Mouse (Mus musculus): ENCODE data around the gene Omt2b. TPM values are rescaled to one million over a fixed set of nuclear protein-coding genes. Genes with fewer than 3 reads are reported as not detected.
"Not testable (repeated sequence)": the region's sequence is repeated elsewhere in the genome, so short reads cannot be mapped to it uniquely, and the experiment has no call there.

The Omt2b gene
- polyA plus RNA-seq (2011; ENCODE audit: insufficient read length, low read depth, missing spikeins) = not detected in 2 replicates

- H3K4me1 ChIP-seq (ENCODE audit: control insufficient read depth, insufficient read depth, low read length); H3K4me3 ChIP-seq (ENCODE audit: insufficient read depth, low read length); H3K27ac ChIP-seq (ENCODE audit: insufficient read depth, low read length): not testable (repeated sequence)
Observed at GRCm38 (mm10) chr9:78327289-78327688, at the start of gene Omt2b. Omt2b (plus strand) TSS chr9:78327589.

GRCm38 (mm10) chr9:78282002-78282711 lies 45.2 kb upstream of the Omt2b start:
- H3K4me3 ChIP-seq (ENCODE audit: insufficient read depth, low read length); H3K4me1 ChIP-seq (ENCODE audit: control insufficient read depth, insufficient read depth, low read length); H3K27ac ChIP-seq (ENCODE audit: insufficient read depth, low read length): not testable (repeated sequence)

GRCm38 (mm10) chr9:78289063-78289462 lies 38.3 kb upstream of the Omt2b start:
- H3K4me3 ChIP-seq (ENCODE audit: insufficient read depth, low read length); H3K27ac ChIP-seq (ENCODE audit: insufficient read depth, low read length); H3K4me1 ChIP-seq (ENCODE audit: control insufficient read depth, insufficient read depth, low read length): not testable (repeated sequence)

- not testable (repeated sequence) for H3K4me1 ChIP-seq (ENCODE audit: control insufficient read depth, insufficient read depth, low read length); H3K4me3 ChIP-seq (ENCODE audit: insufficient read depth, low read length); H3K27ac ChIP-seq (ENCODE audit: insufficient read depth, low read length)
Observed at GRCm38 (mm10) chr9:78289723-78290122, 37.7 kb upstream of the Omt2b start, which contains the start of gene Gm10639. Gm10639 (plus strand) TSS chr9:78289923.

GRCm38 (mm10) chr9:78292462-78292861 lies 34.9 kb upstream of the Omt2b start:
- not testable (repeated sequence) for H3K27ac ChIP-seq (ENCODE audit: insufficient read depth, low read length); H3K4me3 ChIP-seq (ENCODE audit: insufficient read depth, low read length); H3K4me1 ChIP-seq (ENCODE audit: control insufficient read depth, insufficient read depth, low read length)

- not testable (repeated sequence) for H3K27ac ChIP-seq (ENCODE audit: insufficient read depth, low read length); H3K4me3 ChIP-seq (ENCODE audit: insufficient read depth, low read length); H3K4me1 ChIP-seq (ENCODE audit: control insufficient read depth, insufficient read depth, low read length)
Observed at GRCm38 (mm10) chr9:78293683-78294082, 33.7 kb upstream of the Omt2b start.

GRCm38 (mm10) chr9:78294781-78295180 lies 32.6 kb upstream of the Omt2b start:
- H3K4me3 ChIP-seq (ENCODE audit: insufficient read depth, low read length); H3K27ac ChIP-seq (ENCODE audit: insufficient read depth, low read length); H3K4me1 ChIP-seq (ENCODE audit: control insufficient read depth, insufficient read depth, low read length): not testable (repeated sequence)

- not testable (repeated sequence) for H3K4me1 ChIP-seq (ENCODE audit: control insufficient read depth, insufficient read depth, low read length); H3K4me3 ChIP-seq (ENCODE audit: insufficient read depth, low read length); H3K27ac ChIP-seq (ENCODE audit: insufficient read depth, low read length)
- TF ChIP-seq CTCF (IDR thresholded peaks at IDR 0.05; ENCODE audit: borderline replicate concordance, insufficient read depth, low read length) = 0 out of 2 replicates have a peak, but pooled peaks have one; percentile 16
Observed at GRCm38 (mm10) chr9:78296089-78296488, 31.3 kb upstream of the Omt2b start.

GRCm38 (mm10) chr9:78298232-78298631 lies 29.2 kb upstream of the Omt2b start:
- Histone ChIP-seq H3K4me3 (ENCODE audit: insufficient read depth, low read length) (no peak overlapping the region), H3K4me1 (ENCODE audit: control insufficient read depth, insufficient read depth, low read length) (no peaks in the 10 kb centered on the region), H3K27ac (ENCODE audit: insufficient read depth, low read length) (no peak overlapping the region)
- TF ChIP-seq CTCF (IDR thresholded peaks at IDR 0.05; ENCODE audit: borderline replicate concordance, insufficient read depth, low read length) (no peak), POLR2A (IDR thresholded peaks at IDR 0.05; ENCODE audit: low read depth, low read length) (no peak)

GRCm38 (mm10) chr9:78299143-78299542 lies 28.2 kb upstream of the Omt2b start:
- H3K4me1 ChIP-seq (ENCODE audit: control insufficient read depth, insufficient read depth, low read length); H3K27ac ChIP-seq (ENCODE audit: insufficient read depth, low read length); H3K4me3 ChIP-seq (ENCODE audit: insufficient read depth, low read length): not testable (repeated sequence)

GRCm38 (mm10) chr9:78308122-78308521 lies 19.3 kb upstream of the Omt2b start:
- not testable (repeated sequence) for H3K27ac ChIP-seq (ENCODE audit: insufficient read depth, low read length); H3K4me3 ChIP-seq (ENCODE audit: insufficient read depth, low read length); H3K4me1 ChIP-seq (ENCODE audit: control insufficient read depth, insufficient read depth, low read length)

GRCm38 (mm10) chr9:78314696-78315095 lies 12.7 kb upstream of the Omt2b start, which contains the start of gene Omt2a:
Omt2a (minus strand) TSS chr9:78314796.
- no peak for TF ChIP-seq CTCF (IDR thresholded peaks at IDR 0.05; ENCODE audit: borderline replicate concordance, insufficient read depth, low read length)
- no peak for TF ChIP-seq POLR2A (IDR thresholded peaks at IDR 0.05; ENCODE audit: low read depth, low read length)
- H3K27ac ChIP-seq (ENCODE audit: insufficient read depth, low read length) = no peak within 1 kb of the TSS
- H3K4me3 ChIP-seq (ENCODE audit: insufficient read depth, low read length) = no peak within 1 kb of the TSS
- no peaks in the 10 kb centered on the region for H3K4me1 ChIP-seq (ENCODE audit: control insufficient read depth, insufficient read depth, low read length)

Data from embryonic fibroblast, embryonic 13.5 days (primary cell).